Mouse (Mus musculus) duodenum, adult 2 months (tissue): Measurements from ENCODE around the gene C130050O18Rik. TPM values are rescaled to one million over a fixed set of nuclear protein-coding genes. Genes with fewer than 3 reads are reported as not detected.

Source experiments
- polyA plus RNA-seq: library from polyadenylated mRNA; depleted of rRNA; stranded (reverse); fragments of >200 nt; gene quantifications from 2 replicates; pipeline ENCODE4 v1.2.3, GENCODE M21; 2012; ENCODE audit warnings: low replicate concordance; rRNA removed

The C130050O18Rik gene
- 2.6 and 3.4 TPM in 2 replicates for polyA plus RNA-seq

GRCm38 (mm10) chr5:139404801-139405401, at the start of gene C130050O18Rik:
Gene C130050O18Rik, plus strand, starts transcription at chr5:139405280.

GRCm38 (mm10) chr5:139377468-139378270, 27.4 kb upstream of the C130050O18Rik start, which contains the start of gene Gpr146:
Gene Gpr146, plus strand, starts transcription at chr5:139377697.

GRCm38 (mm10) chr5:139423026-139423865, 18.2 kb downstream of the C130050O18Rik start, which contains the start of gene Gper1:
Gene Gper1, plus strand, starts transcription at chr5:139423151.

GRCm38 (mm10) chr5:139460384-139461067, 55.4 kb downstream of the C130050O18Rik start, which contains the start of gene 3110082I17Rik:
Gene 3110082I17Rik, minus strand, starts transcription at chr5:139460527.

Other genes with a start within 250 kb of the C130050O18Rik start
- 15.0 and 20.7 TPM in 2 replicates for gene Sun1, start 204.6 kb upstream of the C130050O18Rik start, polyA plus RNA-seq
- 87.8 and 252 TPM in 2 replicates for gene Get4, start 153.0 kb upstream of the C130050O18Rik start, polyA plus RNA-seq
- gene Adap1, start 79.7 kb upstream of the C130050O18Rik start, polyA plus RNA-seq, result 68.9 and 279 TPM in 2 replicates
- gene Cox19, start 53.9 kb upstream of the C130050O18Rik start, polyA plus RNA-seq, result 109 and 165 TPM in 2 replicates
- gene Cyp2w1, start 52.7 kb upstream of the C130050O18Rik start, polyA plus RNA-seq, result 0.56 and 2.7 TPM in 2 replicates
- 3.5 and 4.3 TPM in 2 replicates for gene Gpr146, start 27.6 kb upstream of the C130050O18Rik start, polyA plus RNA-seq
- 1.3 and 2.0 TPM in 2 replicates for gene Gper1, start 17.9 kb downstream of the C130050O18Rik start, polyA plus RNA-seq
- 5.3 and 5.8 TPM in 2 replicates for gene 3110082I17Rik, start 55.2 kb downstream of the C130050O18Rik start, polyA plus RNA-seq
- 6.3 and 7.6 TPM in 2 replicates for gene Zfand2a, start 79.3 kb downstream of the C130050O18Rik start, polyA plus RNA-seq
- gene Uncx, start 138.2 kb downstream of the C130050O18Rik start, polyA plus RNA-seq, result not detected in 2 replicates